Mouse (Mus musculus): ENCODE results near the gene Tnfrsf1a. TPM values are rescaled to one million over a fixed set of nuclear protein-coding genes. Genes with fewer than 3 reads are reported as not detected.
"Not testable (repeated sequence)": the region's sequence is repeated elsewhere in the genome, so short reads cannot be mapped to it uniquely, and the experiment has no call there.

Tnfrsf1a gene
- total RNA-seq (2021) = 10 to 100 TPM; 12.0 to 12.1 TPM
- long read RNA-seq, experiment 1, partial matches to known transcripts = 1 of 7 reads
- long read RNA-seq, experiment 1, other reads (novel, unspliced or antisense) = 2 of 7 reads
- long read RNA-seq, experiment 2, transcript Tnfrsf1a-201 (10 exons, 2,156 nt) = major isoform, 5 of 7 reads
- long read RNA-seq, experiment 2, partial matches to known transcripts = 0 of 7 reads
- long read RNA-seq, experiment 2, other reads (novel, unspliced or antisense) = 1 of 7 reads

- no peak for DNase-seq (ENCODE audit: low spot score in 2 of 2)
- Histone ChIP-seq H3K4me3 (peak within 1 kb of the TSS; percentile 62), H3K27ac (peak within 1 kb of the TSS; percentile 83)
- TF ChIP-seq CTCF (conservative IDR thresholded peaks at IDR 0.05) = no peak
Observed at GRCm38 (mm10) chr6:125348721-125349574, at the start of gene Tnfrsf1a. Tnfrsf1a (plus strand) TSS chr6:125349362.

- no peak for DNase-seq (ENCODE audit: low spot score in 2 of 2)
- TF ChIP-seq CTCF (conservative IDR thresholded peaks at IDR 0.05) = no peak
- Histone ChIP-seq H3K4me3 (no peak overlapping the region), H3K27ac (no peak overlapping the region)
Observed at GRCm38 (mm10) chr6:125300982-125301381, 48.2 kb upstream of the Tnfrsf1a start.

- Histone ChIP-seq H3K4me3 (no peak overlapping the region), H3K27ac (no peak overlapping the region)
- no peak for TF ChIP-seq CTCF (conservative IDR thresholded peaks at IDR 0.05)
- no peak for DNase-seq (ENCODE audit: low spot score in 2 of 2)
Observed at GRCm38 (mm10) chr6:125302231-125302982, 46.8 kb upstream of the Tnfrsf1a start.

GRCm38 (mm10) chr6:125303242-125303641 lies 45.9 kb upstream of the Tnfrsf1a start:
- TF ChIP-seq CTCF (conservative IDR thresholded peaks at IDR 0.05) = no peak
- no peak for DNase-seq (ENCODE audit: low spot score in 2 of 2)
- H3K27ac ChIP-seq = no peak overlapping the region
- H3K4me3 ChIP-seq = no peak overlapping the region

GRCm38 (mm10) chr6:125304408-125304807 lies 44.8 kb upstream of the Tnfrsf1a start:
- not testable (repeated sequence) for H3K4me3 ChIP-seq; DNase-seq (ENCODE audit: low spot score in 2 of 2); H3K27ac ChIP-seq

GRCm38 (mm10) chr6:125305465-125305864 lies 43.7 kb upstream of the Tnfrsf1a start:
- Histone ChIP-seq H3K27ac (no peak overlapping the region), H3K4me3 (no peak overlapping the region)
- no peak for TF ChIP-seq CTCF (conservative IDR thresholded peaks at IDR 0.05)
- DNase-seq (ENCODE audit: low spot score in 2 of 2) = no peak

GRCm38 (mm10) chr6:125307091-125307490 lies 42.1 kb upstream of the Tnfrsf1a start:
- TF ChIP-seq CTCF (conservative IDR thresholded peaks at IDR 0.05) = no peak
- Histone ChIP-seq H3K4me3 (no peak overlapping the region), H3K27ac (no peak overlapping the region)
- DNase-seq (ENCODE audit: low spot score in 2 of 2) = no peak

- Histone ChIP-seq H3K27ac (no peak overlapping the region), H3K4me3 (no peak overlapping the region)
- no peak for TF ChIP-seq CTCF (conservative IDR thresholded peaks at IDR 0.05)
- DNase-seq (ENCODE audit: low spot score in 2 of 2) = no peak
Observed at GRCm38 (mm10) chr6:125308921-125309320, 40.2 kb upstream of the Tnfrsf1a start.

GRCm38 (mm10) chr6:125309406-125309805 lies 39.8 kb upstream of the Tnfrsf1a start:
- Histone ChIP-seq H3K27ac (no peak overlapping the region), H3K4me3 (no peak overlapping the region)
- DNase-seq (ENCODE audit: low spot score in 2 of 2) = no peak
- no peak for TF ChIP-seq CTCF (conservative IDR thresholded peaks at IDR 0.05)

GRCm38 (mm10) chr6:125312171-125312570 lies 37.0 kb upstream of the Tnfrsf1a start:
- no peak overlapping the region for H3K4me3 ChIP-seq
- no peak for TF ChIP-seq CTCF (conservative IDR thresholded peaks at IDR 0.05)

GRCm38 (mm10) chr6:125312581-125313355 lies 36.4 kb upstream of the Tnfrsf1a start:
- no peak for DNase-seq (ENCODE audit: low spot score in 2 of 2)
- no peak for TF ChIP-seq CTCF (conservative IDR thresholded peaks at IDR 0.05)
- Histone ChIP-seq H3K4me3 (peak overlapping the region; percentile 58), H3K27ac (peak overlapping the region; percentile 80)

More at GRCm38 (mm10) chr6:125312171-125312570, 37.0 kb upstream of the Tnfrsf1a start:
- DNase-seq (ENCODE audit: low spot score in 2 of 2) = no peak
- no peak overlapping the region for H3K27ac ChIP-seq

- H3K4me3 ChIP-seq = peak within 1 kb of the TSS; percentile 58
- no peak for TF ChIP-seq CTCF (conservative IDR thresholded peaks at IDR 0.05)
- H3K27ac ChIP-seq = peak within 1 kb of the TSS; percentile 80
- DNase-seq (ENCODE audit: low spot score in 2 of 2) = peak; percentile 22 to 35
Observed at GRCm38 (mm10) chr6:125313546-125314230, 35.5 kb upstream of the Tnfrsf1a start, which contains the start of gene Ltbr. Ltbr (minus strand) TSS chr6:125313885.
